Mouse (Mus musculus) ES-Bruce4 (cell line): ENCODE measurements at regions not wholly inside any gene's neighbourhood (a gene's known extent, or its start where the extent isn't known, plus 50 kb on each side); places are given as distances from the start of the nearest gene placed in this dataset.

Experiments used
- H3K27ac ChIP-seq: 2 replicates; pipeline ENCODE4 v1.5.1; 2012; ENCODE audit warnings: low read length, inconsistent platforms; ENCODE audit not compliant: insufficient read depth
- H3K27me3 ChIP-seq: 2 replicates; pipeline ENCODE4 v1.6.1; 2012; ENCODE audit warnings: mild to moderate bottlenecking, low read length, inconsistent platforms; ENCODE audit not compliant: control insufficient read depth, poor library complexity, insufficient read depth, severe bottlenecking
- H3K36me3 ChIP-seq: 2 replicates; pipeline ENCODE4 v1.6.1; 2012; ENCODE audit warnings: inconsistent platforms, mild to moderate bottlenecking, low read length, moderate library complexity; ENCODE audit not compliant: control insufficient read depth, poor library complexity, insufficient read depth, severe bottlenecking
- H3K4me1 ChIP-seq: one replicate; pipeline ENCODE4 v1.8.1; 2011; ENCODE audit warnings: low read length; ENCODE audit not compliant: control insufficient read depth, insufficient read depth
- H3K4me3 ChIP-seq: 2 replicates; pipeline ENCODE4 v1.5.1; 2011; ENCODE audit warnings: low read depth, mild to moderate bottlenecking, low read length
- H3K9ac ChIP-seq: 2 replicates; pipeline ENCODE4 v1.6.1; 2012; ENCODE audit warnings: low read depth, mild to moderate bottlenecking, inconsistent platforms; ENCODE audit not compliant: poor library complexity, severe bottlenecking
- H3K9me3 ChIP-seq: replicated peaks from 2 replicates; pipeline ENCODE4 v1.6.1; 2012; ENCODE audit warnings: mild to moderate bottlenecking, low read length, inconsistent platforms; ENCODE audit not compliant: control insufficient read depth, poor library complexity, insufficient read depth, severe bottlenecking
- CTCF ChIP-seq: IDR thresholded peaks from one replicate; pipeline ENCODE4 v1.8.1; 2011; ENCODE audit warnings: low read depth, low read length
- EP300 ChIP-seq: IDR thresholded peaks from 2 replicates; pipeline ENCODE4 v1.6.1; 2011; ENCODE audit warnings: low read depth, low read length; ENCODE audit not compliant: insufficient read depth
- POLR2A ChIP-seq: IDR thresholded peaks from one replicate; pipeline ENCODE4 v1.8.1; 2011; ENCODE audit warnings: low read length; ENCODE audit not compliant: insufficient read depth

GRCm38 (mm10) chr9:33790617-33791016 is 695.1 kb upstream of the Kirrel3 start:
- no peaks in the 10 kb centered on the region for H3K4me1 ChIP-seq

DNA sequence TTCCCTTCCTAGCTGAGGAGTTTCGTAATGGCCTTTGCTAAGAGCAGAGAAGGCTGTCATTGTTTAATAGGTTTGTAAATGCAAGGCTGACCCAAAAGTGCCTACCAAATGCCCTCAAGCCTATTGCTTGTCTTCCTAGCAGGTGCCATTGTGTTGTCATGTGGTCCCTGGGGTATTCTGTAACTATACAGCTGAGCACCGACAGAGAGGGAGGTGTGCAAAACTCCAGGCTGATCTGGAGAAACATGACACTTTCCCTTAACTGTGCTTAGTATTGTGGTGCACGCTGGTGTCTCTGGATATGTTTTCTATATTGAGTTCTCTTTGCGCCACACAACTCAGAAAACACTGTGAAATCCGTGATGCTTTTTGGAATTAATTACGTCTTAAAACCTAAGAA is 685.4 kb upstream of the Kirrel3 start:
- no peaks in the 10 kb centered on the region for H3K36me3 ChIP-seq
- no peak overlapping the region for H3K9ac ChIP-seq
- H3K27me3 ChIP-seq: no peaks in the 10 kb centered on the region
- no peak overlapping the region for H3K27ac ChIP-seq
- H3K4me1 ChIP-seq: no peaks in the 10 kb centered on the region
- H3K4me3 ChIP-seq: no peak overlapping the region
- TF ChIP-seq POLR2A: no peak
- TF ChIP-seq EP300: no peak
- no peak for TF ChIP-seq CTCF
- H3K9me3 ChIP-seq: no peaks in the 10 kb centered on the region

More at GRCm38 (mm10) chr9:33790617-33791016, 695.1 kb upstream of the Kirrel3 start:
- Histone ChIP-seq H3K36me3 (no peaks in the 10 kb centered on the region), H3K9me3 (no peaks in the 10 kb centered on the region), H3K27me3 (no peaks in the 10 kb centered on the region), H3K27ac (no peak overlapping the region), H3K4me3 (no peak overlapping the region), H3K9ac (no peak overlapping the region)
- TF ChIP-seq CTCF (no peak), POLR2A (no peak), EP300 (no peak)

- TF ChIP-seq EP300 (no peak), POLR2A (no peak), CTCF (no peak)
- Histone ChIP-seq H3K4me3 (no peak overlapping the region), H3K27me3 (no peaks in the 10 kb centered on the region), H3K9ac (no peak overlapping the region), H3K36me3 (no peaks in the 10 kb centered on the region), H3K27ac (no peak overlapping the region), H3K4me1 (no peaks in the 10 kb centered on the region), H3K9me3 (no peaks in the 10 kb centered on the region)
These were observed 684.9 kb upstream of the Kirrel3 start for GRCm38 (mm10) chr9:33800763-33801162.

DNA sequence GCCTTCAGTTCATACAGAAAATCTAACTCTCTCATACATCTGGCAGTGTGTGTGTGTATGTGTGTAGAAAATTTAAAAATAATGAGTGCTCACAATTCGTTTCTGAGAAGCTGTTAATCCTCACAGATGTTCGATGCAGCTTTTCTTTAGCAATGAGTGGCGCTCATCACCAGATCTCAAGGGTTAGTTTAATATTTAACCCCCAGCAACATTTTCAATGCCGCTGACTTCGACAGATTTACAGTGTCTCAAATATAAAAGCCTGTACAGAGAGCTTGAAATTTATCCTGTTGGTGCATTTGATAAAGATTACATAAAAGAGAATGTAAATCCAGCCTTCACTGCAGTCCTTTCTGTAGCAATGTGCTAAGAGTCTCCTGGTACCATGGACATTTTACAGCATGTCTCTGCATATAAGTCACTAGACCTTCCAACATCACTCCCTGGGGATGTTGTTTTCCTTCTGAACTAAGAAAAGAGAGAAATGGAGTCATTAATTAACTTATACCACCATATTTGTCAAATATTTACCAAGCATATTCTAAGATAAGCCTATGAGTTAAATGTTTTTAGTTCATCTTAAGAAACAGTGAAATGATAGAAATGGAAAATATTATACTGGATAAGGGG is 670.8 kb upstream of the Kirrel3 start:
- Histone ChIP-seq H3K9me3 (no peaks in the 10 kb centered on the region), H3K4me1 (no peaks in the 10 kb centered on the region), H3K4me3 (no peak overlapping the region), H3K36me3 (no peaks in the 10 kb centered on the region), H3K27ac (no peak overlapping the region), H3K9ac (no peak overlapping the region), H3K27me3 (no peaks in the 10 kb centered on the region)
- TF ChIP-seq POLR2A: no peak
- TF ChIP-seq CTCF: no peak
- no peak for TF ChIP-seq EP300

- Histone ChIP-seq H3K27me3 (no peaks in the 10 kb centered on the region), H3K36me3 (no peaks in the 10 kb centered on the region), H3K9me3 (no peaks in the 10 kb centered on the region), H3K4me1 (no peaks in the 10 kb centered on the region), H3K9ac (no peak overlapping the region), H3K4me3 (no peak overlapping the region), H3K27ac (no peak overlapping the region)
- TF ChIP-seq EP300 (no peak), POLR2A (no peak)
These were observed 662.9 kb upstream of the Kirrel3 start for GRCm38 (mm10) chr9:33822574-33823394.

DNA sequence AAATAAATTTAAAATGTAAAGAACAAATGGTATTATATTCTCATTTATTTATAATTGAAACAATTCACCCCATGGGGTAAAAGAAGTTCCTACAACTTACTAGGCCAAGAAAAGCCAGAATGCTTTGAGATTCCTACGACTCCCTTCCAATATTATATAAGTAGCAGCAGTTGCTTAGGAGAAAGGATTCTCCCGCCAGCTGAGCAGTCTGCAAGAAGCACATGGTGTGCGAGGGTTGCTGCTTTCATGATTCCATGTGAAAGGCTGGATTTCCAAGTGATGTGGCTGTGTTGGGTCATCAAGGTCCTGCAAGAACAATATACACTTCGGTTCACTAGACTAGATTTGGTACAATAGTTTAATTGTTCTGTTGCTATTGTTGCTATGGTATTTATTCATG is 659.6 kb upstream of the Kirrel3 start:
- no peaks in the 10 kb centered on the region for H3K27me3 ChIP-seq
- no peak overlapping the region for H3K9ac ChIP-seq
- TF ChIP-seq POLR2A (no peak), CTCF (no peak), EP300 (no peak)
- no peaks in the 10 kb centered on the region for H3K4me1 ChIP-seq
- H3K36me3 ChIP-seq: no peaks in the 10 kb centered on the region
- no peaks in the 10 kb centered on the region for H3K9me3 ChIP-seq
- H3K4me3 ChIP-seq: no peak overlapping the region
- no peak overlapping the region for H3K27ac ChIP-seq
